ENCODE assay signal across 24 mouse cellular contexts in the genomic region with DNA sequence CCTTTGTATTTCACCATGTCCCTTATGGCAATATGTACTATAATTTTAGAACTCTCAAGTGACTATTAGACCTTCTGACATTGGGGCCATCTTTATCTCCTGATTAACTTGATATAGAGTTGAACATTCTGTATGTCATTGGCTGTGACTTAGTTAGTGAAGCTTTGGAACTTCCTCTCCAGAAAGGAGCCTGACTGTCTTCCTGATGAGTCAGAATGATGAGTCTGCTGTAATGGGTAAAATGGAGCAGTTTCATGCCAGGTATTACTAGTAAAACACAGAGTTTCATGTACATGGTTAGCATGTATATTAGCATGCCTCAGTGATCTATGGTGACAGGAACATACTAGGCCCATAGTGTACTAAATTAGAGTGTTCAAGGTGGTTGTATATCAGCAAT.
"Had no signal": no experiment of that assay in that cellular context is flagged by ENCODE, and none has a peak within 500 bp of the region (broad histone marks: within the 10 kb centered on the region; RNA-seq: fewer than 3 reads in every experiment).

No protein-coding gene starts in this region.

- H3K27ac ChIP-seq: layer of hippocampus, adult 2 months; limb, embryonic 10.5 days; limb, embryonic 13.5 days; liver, embryonic 12.5 days; liver, embryonic 15.5 days; lung, embryonic 15.5 days; neural tube, embryonic 12.5 days; neural tube, embryonic 15.5 days; stomach, postnatal 0 days had no signal

- DNase-seq: kidney, adult 9 months; kidney, postnatal 25 days; layer of hippocampus, adult 9-11 months; liver; lung, adult 18-20 months; lung, postnatal 10 days; lung, postnatal 36 days; midbrain, embryonic 14.5 days; right cerebral cortex, adult 18-20 months; right cerebral cortex, postnatal 14 days; right cerebral cortex, postnatal 4 days; thymus, adult 2 months; thymus, postnatal 14 days had no signal

- H3K36me3 ChIP-seq: limb, embryonic 10.5 days; limb, embryonic 13.5 days; liver, embryonic 12.5 days; liver, embryonic 15.5 days; lung, embryonic 15.5 days; neural tube, embryonic 12.5 days; neural tube, embryonic 15.5 days had no signal

- ATAC-seq: liver, embryonic 12.5 days had no signal

- H3K9me3 ChIP-seq: limb, embryonic 10.5 days; limb, embryonic 13.5 days; liver, embryonic 12.5 days; liver, embryonic 15.5 days; lung, embryonic 15.5 days; megakaryocyte, embryonic 14.5 days; neural tube, embryonic 12.5 days; neural tube, embryonic 15.5 days had no signal

- H3K4me1 ChIP-seq: limb, embryonic 10.5 days; limb, embryonic 13.5 days; liver, embryonic 12.5 days; liver, embryonic 15.5 days; lung, embryonic 15.5 days; megakaryocyte, embryonic 14.5 days; neural tube, embryonic 12.5 days; neural tube, embryonic 15.5 days had no signal

- H3K9ac ChIP-seq: limb, embryonic 13.5 days; liver, embryonic 12.5 days; liver, embryonic 15.5 days; lung, embryonic 15.5 days; neural tube, embryonic 12.5 days; neural tube, embryonic 15.5 days had no signal

- H3K27me3 ChIP-seq: limb, embryonic 13.5 days; liver, embryonic 12.5 days; liver, embryonic 15.5 days; lung, embryonic 15.5 days; megakaryocyte, embryonic 14.5 days; neural tube, embryonic 12.5 days; neural tube, embryonic 15.5 days had no signal

- H3K4me2 ChIP-seq: limb, embryonic 13.5 days; liver, embryonic 12.5 days; liver, embryonic 15.5 days; lung, embryonic 15.5 days; midbrain, embryonic 11.5 days; neural tube, embryonic 12.5 days; neural tube, embryonic 15.5 days had no signal

- H3K4me3 ChIP-seq: layer of hippocampus, adult 2 months; limb, embryonic 10.5 days; limb, embryonic 13.5 days; liver, embryonic 12.5 days; liver, embryonic 15.5 days; lung, embryonic 15.5 days; megakaryocyte, embryonic 14.5 days; neural tube, embryonic 12.5 days; neural tube, embryonic 15.5 days had no signal
